Mouse (Mus musculus): ENCODE measurements at regions not wholly inside any gene's neighbourhood (a gene's known extent, or its start where the extent isn't known, plus 50 kb on each side); places are given as distances from the start of the nearest gene placed in this dataset.

- in situ Hi-C loops (cut with MboI, MseI): loop anchor here in 1 of 2 experiments (25.0 kb wide), 2 partner anchors 1122 to 1947 kb away; no protein-coding TSS in a partner anchor
Measured at GRCm38 (mm10) chr13:102634236-102634957, 59.0 kb upstream of the Cd180 start.

DNA sequence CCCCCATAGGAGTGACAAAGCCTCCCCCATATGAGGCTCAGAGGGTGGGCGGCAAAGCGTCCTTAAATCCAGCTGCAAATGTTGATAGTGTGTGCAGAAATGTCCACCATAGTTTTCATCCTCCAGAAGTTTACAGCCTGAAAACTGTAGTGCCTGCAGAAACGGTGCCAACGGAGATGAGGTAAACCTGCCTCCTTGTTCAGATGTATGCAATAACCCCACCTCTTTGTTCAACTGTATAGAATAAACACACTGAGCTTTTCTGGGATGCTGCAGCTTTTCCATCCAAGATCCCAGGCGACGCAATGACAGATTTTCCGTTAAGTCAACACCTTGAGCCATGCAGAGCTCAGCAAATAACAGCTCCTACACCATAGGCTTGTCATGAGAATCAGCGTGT lies 57.3 kb upstream of the Cd180 start:
- in situ Hi-C loops (cut with MboI, MseI): loop anchor here in 1 of 2 experiments (25.0 kb wide), 2 partner anchors 1124 to 1949 kb away; no protein-coding TSS in a partner anchor

DNA sequence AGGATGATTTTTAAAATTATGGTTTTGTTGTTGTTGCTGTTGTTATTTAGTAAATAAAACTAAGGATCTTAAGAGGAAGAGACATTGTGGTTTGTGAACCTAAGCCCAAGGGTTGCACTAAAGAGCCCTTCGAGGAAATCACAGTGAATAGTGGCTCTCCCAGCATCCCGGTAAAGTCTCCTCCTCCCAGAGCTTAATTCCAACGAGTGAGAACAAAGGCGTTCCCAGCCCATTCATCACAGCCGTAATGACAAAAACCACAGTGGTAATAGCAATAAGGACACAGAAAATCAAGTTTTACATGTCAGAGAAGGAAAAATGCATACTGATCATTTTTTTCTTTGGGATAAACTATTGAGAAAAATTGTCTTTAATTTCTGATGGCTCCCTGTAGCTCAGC lies 56.3 kb upstream of the Cd180 start:
- in situ Hi-C loops (cut with MboI, MseI): loop anchor here in 1 of 2 experiments (25.0 kb wide), 2 partner anchors 1125 to 1950 kb away; no protein-coding TSS in a partner anchor

DNA sequence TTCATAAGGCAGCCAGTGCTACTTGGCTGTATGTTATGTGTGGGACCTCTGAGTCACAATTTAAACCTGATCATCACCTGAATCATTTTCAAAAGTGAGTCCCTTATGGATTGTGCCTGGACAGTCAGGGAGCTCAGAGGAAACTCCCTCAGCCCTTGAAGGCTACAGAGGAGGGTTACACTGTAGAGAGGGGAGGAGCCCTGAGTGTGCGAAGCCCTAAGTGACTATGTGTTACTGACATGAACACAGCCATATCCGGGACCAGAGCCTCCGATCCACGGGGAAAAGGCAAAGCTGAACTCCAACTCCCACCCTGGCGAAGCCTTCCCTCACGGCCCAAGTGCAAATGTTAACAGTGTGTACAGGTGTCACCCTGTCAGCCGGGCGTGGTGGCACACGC lies 53.7 kb upstream of the Cd180 start:
- in situ Hi-C loops (cut with MboI, MseI): loop anchor here (5.0 to 25.0 kb wide), 5 partner anchors 47 to 1952 kb away; no protein-coding TSS in a partner anchor

DNA sequence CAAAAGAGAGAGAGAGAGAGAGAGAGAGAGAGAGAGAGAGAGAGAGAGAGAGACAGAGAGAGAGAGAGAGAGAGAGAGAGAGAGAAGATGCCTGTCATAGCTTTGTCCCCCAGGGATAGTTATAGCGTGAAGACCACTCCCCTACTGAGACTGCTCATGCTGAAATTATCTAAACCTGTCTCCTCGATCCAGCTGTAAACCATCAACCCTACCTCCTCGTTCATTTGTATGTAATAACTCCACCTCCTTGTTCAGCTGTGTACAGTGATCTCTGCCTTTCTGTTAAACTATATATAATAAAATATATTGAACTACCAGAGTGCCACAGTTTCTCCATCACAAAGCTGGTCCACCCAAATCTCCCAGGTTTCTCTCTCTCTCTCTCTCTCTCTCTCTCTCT lies 53.2 kb upstream of the Cd180 start:
- in situ Hi-C loops (cut with MboI, MseI): loop anchor here (5.0 to 25.0 kb wide), 5 partner anchors 48 to 1953 kb away; no protein-coding TSS in a partner anchor
